Mouse (Mus musculus) c-Kit-positive CD71-positive TER-119-negative erythroid progenitor cells, embryonic 14.5 days (primary cell): Measurements from ENCODE around the gene Hist1h2ad.
"Not testable (repeated sequence)": the region's sequence is repeated elsewhere in the genome, so short reads cannot be mapped to it uniquely, and the experiment has no call there.

Experiments
- DNase-seq: peaks from one replicate; pipeline ENCODE4 v3.0.0-alpha.2; 2013; ENCODE audit warnings: low read depth

The Hist1h2ad gene

DNA sequence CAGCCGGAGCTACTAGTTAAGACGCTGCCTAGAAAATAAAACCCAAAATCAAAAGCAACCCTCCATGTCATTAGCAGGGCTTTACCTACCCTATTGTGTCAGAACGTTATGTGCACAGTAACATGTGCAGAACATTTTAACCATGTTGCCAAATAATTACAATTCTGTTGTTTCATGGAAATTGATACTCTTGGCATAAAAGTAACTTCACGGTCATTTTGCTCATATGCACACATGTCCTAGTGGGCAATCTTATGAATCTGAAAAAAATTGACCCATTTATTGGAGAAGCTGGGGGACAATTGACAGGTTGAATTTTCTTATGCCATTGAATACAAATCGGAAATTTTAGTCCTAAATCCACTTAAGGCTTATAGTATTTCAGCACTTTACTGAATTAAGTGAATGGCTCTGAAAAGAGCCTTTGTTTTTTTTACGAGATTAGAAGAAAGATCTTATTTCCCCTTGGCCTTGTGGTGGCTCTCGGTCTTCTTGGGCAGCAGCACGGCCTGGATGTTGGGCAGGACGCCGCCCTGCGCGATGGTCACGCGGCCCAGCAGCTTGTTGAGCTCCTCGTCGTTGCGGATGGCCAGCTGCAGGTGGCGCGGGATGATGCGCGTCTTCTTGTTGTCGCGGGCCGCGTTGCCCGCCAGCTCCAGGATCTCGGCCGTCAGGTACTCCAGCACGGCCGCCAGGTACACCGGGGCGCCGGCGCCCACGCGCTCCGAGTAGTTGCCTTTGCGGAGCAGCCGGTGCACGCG is 3.7 kb upstream of the Hist1h2ad start:
- DNase-seq = peak; percentile 51

GRCm38 (mm10) chr13:23571022-23571503 is 3.1 kb upstream of the Hist1h2ad start, which contains the start of the genes Hist1h2ae and Hist1h2bg:
Hist1h2ae (minus strand) TSS chr13:23571220.
Hist1h2bg (plus strand) TSS chr13:23571396.
- DNase-seq = no peak

DNA sequence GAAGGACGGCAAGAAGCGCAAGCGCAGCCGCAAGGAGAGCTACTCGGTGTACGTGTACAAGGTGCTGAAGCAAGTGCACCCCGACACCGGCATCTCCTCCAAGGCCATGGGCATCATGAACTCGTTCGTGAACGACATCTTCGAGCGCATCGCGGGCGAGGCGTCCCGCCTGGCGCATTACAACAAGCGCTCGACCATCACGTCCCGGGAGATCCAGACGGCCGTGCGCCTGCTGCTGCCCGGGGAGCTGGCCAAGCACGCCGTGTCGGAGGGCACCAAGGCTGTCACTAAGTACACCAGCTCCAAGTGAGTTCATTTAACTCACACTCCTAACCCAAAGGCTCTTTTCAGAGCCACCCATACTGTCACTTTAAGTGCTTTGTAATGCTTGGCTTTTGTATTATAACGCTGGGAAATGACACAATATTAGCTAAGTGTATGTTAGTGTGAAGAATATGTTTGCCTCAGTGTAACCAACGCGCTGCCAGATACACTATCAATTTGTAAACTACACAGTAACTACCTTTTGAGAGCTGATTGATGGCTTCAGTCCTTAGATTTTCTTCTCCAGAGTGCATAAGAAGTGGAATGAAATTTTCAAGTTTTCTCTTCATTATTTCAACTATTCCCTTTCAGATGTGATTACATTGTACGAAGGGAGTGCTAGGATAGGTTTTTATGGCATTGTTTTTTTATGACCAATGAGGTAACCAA is 2.5 kb upstream of the Hist1h2ad start:
- DNase-seq = not testable (repeated sequence)

DNA sequence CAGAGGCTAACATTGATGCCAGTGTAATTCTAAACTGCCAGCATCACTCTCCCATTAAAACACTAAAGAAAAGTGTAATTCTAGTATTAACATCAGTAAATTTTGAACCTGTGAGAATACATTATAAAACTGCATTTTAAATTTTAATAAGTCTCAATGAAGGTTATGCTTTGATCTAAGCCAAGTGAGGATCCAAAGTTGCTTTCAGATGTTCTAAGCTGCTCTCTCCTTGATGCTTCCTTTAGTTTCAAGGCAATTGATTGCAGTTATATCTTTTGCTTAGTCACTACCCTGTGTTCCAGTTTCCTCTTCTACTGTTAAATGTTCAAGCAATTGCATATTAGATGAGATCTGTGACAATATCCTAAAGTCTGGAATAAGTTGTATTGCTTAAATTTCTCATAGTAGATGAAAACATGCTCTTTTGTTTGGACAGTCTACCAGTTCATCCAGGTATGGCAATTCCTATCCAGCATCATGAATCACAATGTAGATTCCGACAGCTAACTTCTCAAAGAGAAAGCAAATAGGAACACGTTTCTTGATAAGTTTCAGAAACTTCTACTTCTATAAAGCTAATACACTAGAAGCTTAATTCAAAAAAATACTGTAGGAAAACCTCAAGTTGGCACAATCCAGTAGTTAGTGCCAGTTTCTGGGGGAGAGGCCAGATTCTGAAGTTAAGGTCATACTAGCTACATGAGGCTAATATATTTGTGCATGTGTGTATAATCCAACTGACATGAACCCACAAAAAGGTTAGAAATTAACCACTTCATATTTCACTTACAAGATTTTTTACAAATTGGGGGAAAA is 1.8 kb upstream of the Hist1h2ad start:
- DNase-seq = no peak

- not testable (repeated sequence) for DNase-seq
These were observed 915 bp upstream of the Hist1h2ad start for GRCm38 (mm10) chr13:23573034-23573897.

- DNase-seq = not testable (repeated sequence)
These were observed 477 bp downstream of the Hist1h2ad start for GRCm38 (mm10) chr13:23574546-23575170.

GRCm38 (mm10) chr13:23575271-23575851 is 1.2 kb downstream of the Hist1h2ad start, which contains the start of gene Hist1h3d:
Hist1h3d (plus strand) TSS chr13:23575763.
- DNase-seq = no peak

GRCm38 (mm10) chr13:23575864-23576313 is 1.7 kb downstream of the Hist1h2ad start:
- DNase-seq = not testable (repeated sequence)

GRCm38 (mm10) chr13:23576351-23576881 is 2.2 kb downstream of the Hist1h2ad start:
- DNase-seq = no peak

DNA sequence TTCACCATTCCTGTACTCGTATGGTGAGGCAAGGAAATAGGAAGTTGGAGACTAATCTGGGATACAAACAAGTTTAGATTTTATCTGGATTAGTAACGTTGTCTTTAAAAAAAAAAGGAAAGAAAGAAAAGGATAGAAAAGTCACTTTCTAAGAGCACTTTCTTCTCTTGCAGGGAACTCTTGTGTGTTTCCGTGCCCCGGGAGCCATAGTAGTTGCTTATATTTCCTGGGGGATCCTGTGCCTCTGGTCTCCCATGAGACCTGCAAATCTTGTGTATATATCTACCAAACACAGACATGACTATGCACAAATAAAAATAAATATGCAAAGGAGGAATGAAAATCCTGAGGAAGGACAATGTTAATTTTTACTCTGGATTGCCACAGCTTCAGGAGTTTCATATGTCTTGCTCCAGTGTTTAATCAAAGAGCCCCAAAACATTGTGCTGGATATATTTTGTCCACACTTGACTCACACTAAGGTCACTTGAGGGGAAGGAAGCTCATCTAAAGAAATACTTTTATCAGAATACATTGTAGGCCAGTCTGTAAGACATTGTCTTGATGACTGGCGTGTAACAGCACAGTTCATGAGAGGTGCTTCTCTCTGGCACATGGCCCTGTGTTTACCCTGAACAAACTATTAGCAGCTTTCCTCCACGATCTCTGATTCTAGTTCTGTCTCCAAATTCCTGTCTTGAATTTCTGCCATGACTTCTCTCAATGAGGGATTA is 2.9 kb downstream of the Hist1h2ad start:
- no peak for DNase-seq

DNA sequence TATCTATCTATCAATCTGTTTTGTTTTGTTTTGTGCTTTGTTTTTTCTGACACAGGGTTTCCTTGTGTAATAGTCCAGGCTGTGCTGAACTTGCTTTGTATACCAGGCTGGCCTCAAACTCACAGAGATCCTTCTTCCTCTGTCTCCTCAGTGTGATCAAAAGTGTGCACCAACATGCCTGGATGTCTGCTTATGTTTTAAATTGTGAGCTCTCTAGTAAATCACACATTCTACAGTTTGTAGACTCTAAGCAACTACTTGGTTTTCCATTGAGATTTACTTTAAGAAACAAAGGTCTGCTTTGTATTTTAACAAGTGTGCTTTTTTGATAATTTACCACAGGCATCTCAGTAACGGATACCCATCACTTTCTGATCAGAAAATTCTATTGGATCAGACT is 3.7 kb downstream of the Hist1h2ad start:
- no peak for DNase-seq

DNA sequence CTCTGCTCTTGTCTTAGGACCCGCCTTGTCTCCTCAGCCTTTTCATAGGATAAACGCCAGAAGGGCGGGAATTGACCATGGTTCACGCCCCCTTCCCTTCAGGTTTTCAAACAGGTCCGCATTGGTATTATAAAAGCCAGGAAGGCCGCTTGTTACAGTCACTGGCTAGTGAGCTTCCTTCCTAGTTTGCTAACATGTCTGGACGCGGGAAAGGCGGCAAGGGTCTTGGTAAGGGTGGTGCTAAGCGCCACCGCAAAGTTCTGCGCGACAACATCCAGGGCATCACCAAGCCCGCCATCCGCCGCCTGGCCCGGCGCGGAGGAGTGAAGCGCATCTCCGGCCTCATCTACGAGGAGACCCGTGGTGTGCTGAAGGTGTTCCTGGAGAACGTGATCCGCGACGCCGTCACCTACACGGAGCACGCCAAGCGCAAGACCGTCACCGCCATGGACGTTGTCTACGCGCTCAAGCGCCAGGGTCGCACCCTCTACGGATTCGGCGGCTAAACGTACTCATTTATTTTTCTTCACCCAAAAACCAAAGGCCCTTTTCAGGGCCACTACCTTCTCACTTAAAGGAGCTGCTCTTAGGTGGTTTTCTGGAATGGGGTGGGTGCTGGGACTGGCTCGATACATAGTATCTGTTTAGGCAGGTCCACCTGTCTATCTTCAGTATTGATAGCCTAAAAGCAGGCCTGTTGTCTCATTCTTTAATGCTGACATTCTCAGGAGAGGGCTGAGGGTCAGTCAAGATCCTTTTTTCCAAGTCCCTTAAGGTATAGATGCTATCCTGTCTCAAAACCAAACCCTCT is 7.4 kb downstream of the Hist1h2ad start, which contains the start of gene Hist1h4d:
Hist1h4d (plus strand) TSS at position 191 of the 811 bp plus-strand sequence.
- peak; percentile 94 for DNase-seq

DNA sequence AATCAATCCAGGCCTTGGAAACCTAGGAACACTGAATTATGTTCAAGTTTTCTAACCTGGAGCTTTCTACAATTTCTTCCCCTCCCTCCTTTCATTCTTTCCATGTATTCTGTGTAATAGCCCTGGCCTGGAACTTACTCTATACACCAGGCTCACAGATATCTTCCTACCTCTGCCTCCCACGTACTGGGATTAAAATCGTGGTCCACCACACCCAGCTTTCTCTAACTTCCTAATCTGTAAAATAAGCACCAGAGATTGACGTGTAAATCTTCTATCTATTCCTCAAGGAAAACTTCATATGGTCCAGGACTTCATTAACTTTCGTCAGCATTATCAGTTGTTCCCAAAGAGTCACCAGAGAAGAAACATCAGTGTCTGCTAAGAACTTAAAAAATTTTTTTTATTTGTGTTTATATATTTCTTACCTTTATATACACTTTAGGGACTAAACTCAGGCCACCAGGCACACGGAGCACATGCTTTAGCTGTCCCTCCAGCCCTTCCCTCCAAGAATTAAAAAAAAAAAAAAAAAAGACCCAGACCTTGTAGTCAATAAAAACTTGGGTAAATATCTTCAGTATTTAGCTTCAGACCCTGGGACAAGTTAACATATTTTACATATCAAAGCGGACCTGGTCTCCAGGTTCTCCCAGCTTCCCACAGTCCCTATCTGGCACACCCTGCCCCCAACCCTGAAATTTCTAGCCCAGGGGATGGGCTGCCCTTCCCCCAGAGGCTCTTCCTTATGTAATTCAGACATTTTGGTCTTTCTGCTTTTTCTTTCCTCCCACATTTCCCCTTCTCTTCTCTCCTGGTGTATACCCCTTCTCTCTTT is 8.3 kb downstream of the Hist1h2ad start:
- DNase-seq = no peak

DNA sequence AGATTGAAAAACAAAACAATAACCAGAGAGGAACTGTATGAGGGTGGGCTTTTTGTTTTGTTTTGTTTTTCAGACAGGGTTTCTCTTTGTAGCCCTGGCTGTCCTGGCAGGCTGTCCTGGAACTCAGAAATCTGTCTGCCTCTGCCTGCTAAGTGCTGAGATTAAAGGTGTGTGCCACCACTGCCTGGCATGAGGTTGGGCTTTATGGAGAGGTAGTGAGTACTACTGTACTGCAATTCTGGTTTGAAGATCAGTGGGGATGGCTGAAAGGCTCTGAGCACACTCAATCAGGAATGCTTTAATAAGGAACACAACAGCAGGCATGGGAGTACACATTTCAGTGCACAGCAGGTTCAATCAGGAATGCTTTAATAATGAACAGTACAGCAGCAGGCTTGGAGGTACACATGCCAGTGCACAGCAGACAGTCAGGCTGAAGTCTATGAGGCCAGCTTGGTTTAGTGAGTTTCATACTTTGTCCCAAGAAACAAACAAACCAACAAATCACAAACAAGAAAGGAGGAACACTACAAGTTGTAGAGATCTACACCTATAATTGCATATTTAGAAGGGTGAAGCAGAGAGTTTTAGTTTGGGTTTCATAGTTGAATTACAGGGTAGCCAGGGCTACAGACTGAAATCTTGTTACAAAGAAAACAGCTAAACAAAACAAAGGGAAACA is 9.3 kb downstream of the Hist1h2ad start:
- DNase-seq = no peak

GRCm38 (mm10) chr13:23584331-23584730 is 10.2 kb downstream of the Hist1h2ad start:
- no peak for DNase-seq

DNA sequence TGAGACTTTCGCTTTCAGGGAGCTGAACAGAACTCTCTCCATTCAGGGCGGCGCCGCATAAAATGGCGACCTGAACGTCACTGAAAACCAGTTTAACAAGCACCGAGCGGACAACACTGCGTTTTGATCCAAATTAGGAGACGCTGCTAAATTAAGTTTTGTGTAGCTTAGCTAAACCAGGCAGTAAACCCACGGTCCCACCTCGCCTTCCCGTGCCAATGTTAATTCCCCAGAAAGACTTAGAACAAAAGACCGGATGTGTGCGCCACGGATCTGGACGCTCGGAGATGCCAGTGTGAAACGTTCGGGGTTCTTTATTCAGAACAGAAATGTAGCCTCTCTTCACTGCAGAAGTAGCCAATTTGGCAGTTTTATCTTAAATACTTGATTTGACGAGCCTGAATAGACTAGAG is 10.9 kb downstream of the Hist1h2ad start:
- DNase-seq = no peak
